Mouse (Mus musculus): ENCODE data around the gene Gm42791.

GRCm38 (mm10) chr5:148982396-148982795, 12.6 kb downstream of the Gm42791 start:
- TF ChIP-seq POLR2A (IDR thresholded peaks at IDR 0.05; ENCODE audit: low read depth, low read length) (no peak), CTCF (conservative IDR thresholded peaks at IDR 0.05; ENCODE audit: insufficient read depth, insufficient read length, low read depth, low read length) (no peak)
